Mouse (Mus musculus): ENCODE measurements at regions not wholly inside any gene's neighbourhood (a gene's known extent, or its start where the extent isn't known, plus 50 kb on each side); places are given as distances from the start of the nearest gene placed in this dataset.

DNA sequence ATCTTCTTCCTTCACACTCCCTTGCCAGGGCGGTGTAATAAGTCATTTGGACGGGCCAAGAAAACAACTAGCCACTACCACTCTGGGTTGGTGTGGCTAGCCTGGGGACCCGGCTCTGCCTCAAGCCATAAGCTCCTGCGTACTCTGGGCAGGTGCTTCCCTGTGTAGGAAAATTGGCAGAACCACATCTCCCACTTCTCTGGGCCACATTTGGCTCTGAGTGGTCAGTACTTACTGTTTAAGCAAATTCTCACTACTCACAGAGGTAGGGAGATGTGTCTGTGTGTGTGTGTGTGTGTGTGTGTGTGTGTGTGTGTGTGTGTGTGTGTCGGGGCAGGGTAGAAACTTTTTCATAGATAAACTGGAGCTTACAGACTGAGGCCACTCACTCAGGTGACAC lies 262.6 kb upstream of the N4bp1 start:
- in situ Hi-C loops (cut with MboI; ENCODE audit: low pct_ligation_motif_present, low pct_unique_long_range_greater_than_20kb, low sequenced_read_pairs) = no loop called here
- Histone ChIP-seq H3K27me3 (replicated peaks) (no peaks in the 10 kb centered on the region), H3K4me3 (replicated peaks in 1 of 3; ENCODE audit: low read depth in 2 of 3, low read length in 2 of 3, poor library complexity in 1 of 3) (no peak overlapping the region), H3K9me3 (replicated peaks; ENCODE audit: low read length) (peaks cover 8% of the 10 kb centered on the region), H3K79me2 (replicated peaks; ENCODE audit: control insufficient read depth, extremely low read depth, insufficient read depth, poor library complexity, severe bottlenecking) (no peaks in the 10 kb centered on the region), H3K4me1 (ENCODE audit: control insufficient read depth in 1 of 2, insufficient read depth in 2 of 2) (peaks cover 7 to 32% of the 10 kb centered on the region in 2 experiments), H3K9ac (ENCODE audit: insufficient read depth, low read depth) (no peak overlapping the region), H3K27ac (ENCODE audit: insufficient read depth, low read depth) (no peak overlapping the region), H3K36me3 (replicated peaks in 1 of 2; ENCODE audit: control insufficient read depth in 1 of 2, insufficient read depth in 1 of 2, low read length in 1 of 2) (no peaks in the 10 kb centered on the region), H3K4me2 (ENCODE audit: insufficient read depth, low read depth, poor library complexity, severe bottlenecking) (no peak overlapping the region)
- no peak for TF ChIP-seq MYC (IDR thresholded peaks at IDR 0.05; ENCODE audit: low read depth, low read length)
- TF ChIP-seq JUN (IDR thresholded peaks at IDR 0.05; ENCODE audit: insufficient read depth, low read depth, low read length) = no peak
- TF ChIP-seq POLR2AphosphoS2 (IDR thresholded peaks at IDR 0.05; ENCODE audit: low read depth, low read length) = no peak
- TF ChIP-seq KAT2A (IDR thresholded peaks at IDR 0.05; ENCODE audit: insufficient replicate concordance, low read length) = no peak
- peak; percentile 39; the same call in 1 of the 2 replicates for TF ChIP-seq BHLHE40 (IDR thresholded peaks at IDR 0.05; ENCODE audit: low read depth, low read length)
- no peak for TF ChIP-seq UBTF (IDR thresholded peaks at IDR 0.05; ENCODE audit: low read depth, low read length)
- TF ChIP-seq USF1 (IDR thresholded peaks at IDR 0.05; ENCODE audit: low read depth, low read length) = no peak
- TF ChIP-seq NRF1 (IDR thresholded peaks at IDR 0.05; ENCODE audit: low read depth, low read length) = no peak
- no peak for TF ChIP-seq RAD21 (IDR thresholded peaks at IDR 0.05; ENCODE audit: low read depth, low read length)
- no peak for TF ChIP-seq SIN3A (IDR thresholded peaks at IDR 0.05; ENCODE audit: low read length)
- no peak for TF ChIP-seq HCFC1 (IDR thresholded peaks at IDR 0.05; ENCODE audit: low read depth, low read length)
- no peak for TF ChIP-seq MAZ (IDR thresholded peaks at IDR 0.05; ENCODE audit: low read depth, low read length)
- no peak for TF ChIP-seq PAX5 (IDR thresholded peaks at IDR 0.05; ENCODE audit: low read length)
- 0 out of 2 replicates have a peak, but pooled peaks have one; percentile 20 for TF ChIP-seq MAFK (IDR thresholded peaks at IDR 0.05; ENCODE audit: insufficient replicate concordance, low read length)
- TF ChIP-seq TCF12 (IDR thresholded peaks at IDR 0.05; ENCODE audit: low read depth, low read length) = peak; percentile 46; the same call in 1 of the 2 replicates
- no peak for TF ChIP-seq CHD2 (IDR thresholded peaks at IDR 0.05; ENCODE audit: low read length)
- TF ChIP-seq NELFE (IDR thresholded peaks at IDR 0.05; ENCODE audit: low read depth, low read length) = no peak
- TF ChIP-seq ZNF384 (IDR thresholded peaks at IDR 0.05; ENCODE audit: low read depth, low read length) = no peak
- TF ChIP-seq MEF2A (IDR thresholded peaks at IDR 0.05; ENCODE audit: borderline replicate concordance, low read depth, low read length) = peak; percentile 54; the same call in 1 of the 2 replicates
- TF ChIP-seq E2F4 (IDR thresholded peaks at IDR 0.05; ENCODE audit: insufficient replicate concordance, low read depth, low read length) = no peak
- no peak for TF ChIP-seq POLR2A (IDR thresholded peaks at IDR 0.05; ENCODE audit: low read depth, low read length)
- peak; percentile 49 for TF ChIP-seq ETS1 (conservative IDR thresholded peaks at IDR 0.05; ENCODE audit: low read depth, low read length)
- no peak for TF ChIP-seq CTCF (conservative IDR thresholded peaks at IDR 0.05 in 1 of 2, IDR thresholded peaks at IDR 0.05 in 1 of 2; ENCODE audit: low read depth in 2 of 2, low read length in 2 of 2)
- peak; percentile 60 for TF ChIP-seq EP300 (IDR thresholded peaks at IDR 0.05; ENCODE audit: low read length)
- dilution Hi-C loops (cut with MboI; ENCODE audit: extremely low pct_ligation_motif_present, extremely low pct_unique_long_range_greater_than_20kb, low sequenced_read_pairs) = no loop called here
- DNase-seq (ENCODE audit: extremely low read depth) = peak; percentile 46
